Mouse (Mus musculus) CH12.LX (cell line): ENCODE data around the gene Gstt1.

Experiments
- E2F4 ChIP-seq: IDR thresholded peaks from 2 replicates; pipeline ENCODE4 v1.6.1; 2011; ENCODE audit warnings: low read depth, low read length, improper control_type of control experiment; ENCODE audit not compliant: insufficient replicate concordance
- EP300 ChIP-seq: IDR thresholded peaks from 2 replicates; pipeline ENCODE4 v1.6.1; 2011; ENCODE audit warnings: low read length, improper control_type of control experiment
- MAX ChIP-seq: IDR thresholded peaks from 2 replicates; pipeline ENCODE4 v1.6.1; 2011; ENCODE audit warnings: low read length, improper control_type of control experiment
- POLR2A ChIP-seq: IDR thresholded peaks from 2 replicates; pipeline ENCODE4 v1.6.1; 2011; ENCODE audit warnings: low read depth, mild to moderate bottlenecking, improper control_type of control experiment, low read length

- peak; percentile 96 for TF ChIP-seq MAX
- no peak for TF ChIP-seq EP300
- no peak for TF ChIP-seq E2F4
- peak; percentile 63 for TF ChIP-seq POLR2A
Observed at GRCm38 (mm10) chr10:75835307-75835706, 36.9 kb upstream of the Gstt1 start.
